Comparison of ENCODE assay signal across 15 mouse cellular contexts in the genomic region with DNA sequence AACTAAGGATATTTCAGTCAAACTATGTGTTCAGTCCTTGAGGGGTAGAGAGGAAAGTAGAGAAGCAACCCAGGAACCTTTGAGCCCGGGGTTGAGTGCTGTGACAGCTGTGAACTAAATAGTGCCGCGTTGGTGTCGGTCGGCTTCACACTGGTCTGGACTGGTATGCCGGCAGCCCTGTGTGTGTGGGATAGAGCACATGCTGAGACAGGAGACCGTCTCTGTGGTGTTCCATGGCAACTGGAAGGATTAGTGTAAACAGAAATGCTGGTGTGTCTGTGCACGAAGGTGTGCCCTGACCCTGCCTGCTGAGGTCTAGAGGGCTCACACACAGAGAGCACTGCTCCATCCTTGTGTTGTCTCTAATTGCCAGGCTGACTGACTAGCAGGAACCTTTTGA.
DNase-seq lines count a peak whose midpoint lies in the region; ATAC-seq lines count a peak whose summit lies in the region.
"Had no signal": no experiment of that assay in that cellular context is flagged by ENCODE, and none has a peak within 500 bp of the region (broad histone marks: within the 10 kb centered on the region; RNA-seq: fewer than 3 reads in every experiment).

No protein-coding gene starts in this region.

- H3K36me3 ChIP-seq in kidney, embryonic 16.5 days (ENCODE audit: insufficient read depth, low read length) = no peaks in the 10 kb centered on the region
- H3K36me3 ChIP-seq in embryonic facial prominence, embryonic 12.5 days = no peaks in the 10 kb centered on the region
- no peaks in the 10 kb centered on the region for H3K36me3 ChIP-seq in hindbrain, embryonic 16.5 days (ENCODE audit: control insufficient read depth, insufficient read depth, low read length)
- H3K36me3 ChIP-seq: limb, embryonic 15.5 days; lung, embryonic 15.5 days had no signal

- H3K9ac ChIP-seq in kidney, embryonic 16.5 days (replicated peaks; ENCODE audit: low read length) = no peak overlapping the region
- no peak overlapping the region for H3K9ac ChIP-seq in embryonic facial prominence, embryonic 12.5 days
- H3K9ac ChIP-seq in hindbrain, embryonic 16.5 days (ENCODE audit: low read depth, low read length) = no peak overlapping the region
- H3K9ac ChIP-seq: limb, embryonic 15.5 days; lung, embryonic 15.5 days had no signal

- no peaks in the 10 kb centered on the region for H3K9me3 ChIP-seq in kidney, embryonic 16.5 days (ENCODE audit: low read length)
- H3K9me3 ChIP-seq in embryonic facial prominence, embryonic 12.5 days = no peaks in the 10 kb centered on the region
- H3K9me3 ChIP-seq in hindbrain, embryonic 16.5 days (ENCODE audit: control insufficient read depth, low read length) = no peaks in the 10 kb centered on the region
- H3K9me3 ChIP-seq: limb, embryonic 15.5 days; lung, embryonic 15.5 days had no signal

- 64% methylated on average over 8 of the region's 8 CpGs for WGBS in kidney, embryonic 16.5 days
- 43% methylated on average over 8 of the region's 8 CpGs for WGBS in embryonic facial prominence, embryonic 12.5 days
- 30% methylated on average over 8 of the region's 8 CpGs for WGBS in hindbrain, embryonic 16.5 days

- no peak for DNase-seq in kidney, postnatal 4 days
- peak; percentile 54 for DNase-seq in retina, embryonic 14.5 days (ENCODE audit: low spot score)
- no peak for DNase-seq in left cerebral cortex, postnatal 10 days (ENCODE audit: extremely low spot score in 1 of 2, low spot score in 2 of 2)
- no peak for DNase-seq in T-cell, adult 2 months (ENCODE audit: low spot score)
- no peak for DNase-seq in lung, postnatal 36 days
- DNase-seq: adrenal gland, postnatal 10 days; B cell, adult 2 months; cerebellum, postnatal 25 days; heart, postnatal 10 days; kidney, adult 8-10 months had no signal

- peaks cover 14% of the 10 kb centered on the region for H3K4me1 ChIP-seq in kidney, embryonic 16.5 days (ENCODE audit: insufficient read depth, low read length)
- H3K4me1 ChIP-seq in embryonic facial prominence, embryonic 12.5 days = peaks cover 22% of the 10 kb centered on the region
- H3K4me1 ChIP-seq in hindbrain, embryonic 16.5 days (ENCODE audit: control insufficient read depth, insufficient read depth, low read depth, low read length) = peaks cover 5% of the 10 kb centered on the region
- H3K4me1 ChIP-seq: lung, embryonic 15.5 days had no signal

- no peaks in the 10 kb centered on the region for H3K27me3 ChIP-seq in kidney, embryonic 16.5 days (ENCODE audit: insufficient read depth, low read length)
- no peaks in the 10 kb centered on the region for H3K27me3 ChIP-seq in embryonic facial prominence, embryonic 12.5 days
- no peaks in the 10 kb centered on the region for H3K27me3 ChIP-seq in hindbrain, embryonic 16.5 days (replicated peaks; ENCODE audit: control insufficient read depth, insufficient read depth, low read length)
- H3K27me3 ChIP-seq: limb, embryonic 15.5 days; lung, embryonic 15.5 days had no signal

- no peak overlapping the region for H3K4me2 ChIP-seq in kidney, embryonic 16.5 days (replicated peaks; ENCODE audit: low read depth, low read length)
- H3K4me2 ChIP-seq in embryonic facial prominence, embryonic 12.5 days (replicated peaks) = no peak overlapping the region
- H3K4me2 ChIP-seq in hindbrain, embryonic 16.5 days (ENCODE audit: low read length) = no peak overlapping the region
- H3K4me2 ChIP-seq: limb, embryonic 15.5 days; lung, embryonic 15.5 days had no signal

- no peak overlapping the region for H3K27ac ChIP-seq in kidney, embryonic 16.5 days (ENCODE audit: low read length)
- no peak overlapping the region for H3K27ac ChIP-seq in embryonic facial prominence, embryonic 12.5 days
- no peak overlapping the region for H3K27ac ChIP-seq in hindbrain, embryonic 16.5 days (ENCODE audit: low read depth, low read length)
- H3K27ac ChIP-seq: limb, embryonic 15.5 days; lung, embryonic 15.5 days had no signal

- ATAC-seq in kidney, embryonic 16.5 days (ENCODE audit: low FRiP score, low TSS enrichment) = 0 out of 2 replicates have a peak, but pooled peaks have one; percentile 42
- ATAC-seq in embryonic facial prominence, embryonic 12.5 days (ENCODE audit: insufficient number of reproducible peaks, insufficient read depth, low FRiP score, low TSS enrichment) = peak; percentile 73; the same call in 1 of the 2 replicates
- ATAC-seq in hindbrain, embryonic 16.5 days = peak; percentile 58; the same call in 1 of the 2 replicates

- intact Hi-C loops in left cerebral cortex, postnatal 10 days (cut with DNase I) = no loop called here

- H3K4me3 ChIP-seq in kidney, embryonic 16.5 days (ENCODE audit: low read length) = no peak overlapping the region
- H3K4me3 ChIP-seq in embryonic facial prominence, embryonic 12.5 days = no peak overlapping the region
- no peak overlapping the region for H3K4me3 ChIP-seq in hindbrain, embryonic 16.5 days (ENCODE audit: low read length)
- H3K4me3 ChIP-seq: limb, embryonic 15.5 days; lung, embryonic 15.5 days had no signal
